Mouse (Mus musculus) kidney, adult 8-10 months (tissue): Measurements from ENCODE around the gene Elovl4.

ENCODE experiments used
- DNase-seq, 2 experiments: peaks; one replicate each; pipeline ENCODE4 v3.0.0; 2022

The Elovl4 gene

DNA sequence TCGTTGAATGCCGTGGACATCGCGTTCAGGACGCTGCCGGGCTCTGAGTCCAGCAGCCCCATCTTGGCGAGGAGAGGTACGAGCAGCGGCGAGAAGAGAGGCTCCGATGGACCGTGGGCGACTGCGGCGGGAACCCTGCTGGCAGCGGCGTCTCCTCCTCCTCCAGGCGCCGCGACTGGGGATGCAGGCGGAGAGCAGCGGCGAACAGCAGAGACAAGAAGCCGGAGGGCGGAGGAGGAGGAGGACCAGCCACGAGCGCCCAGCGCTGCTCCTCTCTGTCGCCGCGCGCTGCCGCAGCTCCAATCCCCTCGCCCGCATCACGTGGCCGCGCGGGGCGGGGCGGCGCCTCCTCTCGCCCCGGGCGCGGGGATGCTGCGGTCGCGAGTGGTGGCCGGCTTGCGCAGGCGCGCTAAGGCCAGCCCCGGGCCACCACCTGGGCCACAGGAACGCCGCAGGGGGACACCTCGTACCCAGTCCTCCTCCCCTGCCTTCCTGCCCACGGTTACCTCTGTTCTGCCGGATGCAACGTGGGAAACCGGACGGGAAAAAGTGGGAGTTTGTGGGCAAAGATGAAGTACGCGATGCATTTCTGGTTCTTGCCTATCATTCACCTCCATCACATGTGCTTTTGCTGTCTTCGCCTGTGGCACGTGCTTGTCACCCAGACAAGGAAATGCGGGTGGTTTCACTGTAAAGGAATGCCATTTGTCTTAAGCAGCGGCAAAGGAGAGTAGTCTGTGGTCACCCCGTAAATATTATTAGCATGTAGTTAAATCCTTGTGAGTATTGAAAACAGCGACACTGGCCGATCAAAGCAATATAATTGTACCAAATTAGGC lies at the start of gene Elovl4:
TSS of gene Elovl4 (minus strand) at position 301 of the 839 bp plus-strand sequence.
- DNase-seq, result peak in 1 of 2 experiments; percentile 5

- DNase-seq, result no peak
These were observed 46.4 kb upstream of the Elovl4 start for GRCm38 (mm10) chr9:83852464-83852863.

- DNase-seq, result no peak
These were observed 28.8 kb upstream of the Elovl4 start for GRCm38 (mm10) chr9:83834748-83835313.

- DNase-seq, result peak; percentile 83 to 88
These were observed 28.0 kb upstream of the Elovl4 start, which contains the start of gene Ttk for GRCm38 (mm10) chr9:83833811-83834747. Gene Ttk (plus strand): TSS chr9:83834689.

DNA sequence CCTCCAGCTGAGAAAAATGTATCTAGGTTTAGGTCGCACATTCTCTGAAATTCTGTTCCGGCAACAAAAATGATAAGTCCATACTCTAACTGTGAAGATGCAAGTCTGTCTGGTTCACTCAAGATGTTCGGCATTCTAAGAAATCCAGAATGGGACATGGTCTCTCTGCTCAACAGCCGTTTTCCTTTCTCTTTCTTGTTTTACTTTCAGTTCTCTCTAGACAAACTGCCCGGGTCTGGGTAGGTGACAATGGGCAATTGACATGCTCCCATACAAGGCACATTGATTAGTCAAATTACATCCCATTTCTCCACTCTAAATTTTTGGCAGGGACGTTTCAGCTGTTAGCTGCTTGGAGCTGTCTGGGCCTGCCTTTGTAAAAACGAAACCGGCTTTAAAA lies 25.1 kb upstream of the Elovl4 start:
- no peak for DNase-seq

DNA sequence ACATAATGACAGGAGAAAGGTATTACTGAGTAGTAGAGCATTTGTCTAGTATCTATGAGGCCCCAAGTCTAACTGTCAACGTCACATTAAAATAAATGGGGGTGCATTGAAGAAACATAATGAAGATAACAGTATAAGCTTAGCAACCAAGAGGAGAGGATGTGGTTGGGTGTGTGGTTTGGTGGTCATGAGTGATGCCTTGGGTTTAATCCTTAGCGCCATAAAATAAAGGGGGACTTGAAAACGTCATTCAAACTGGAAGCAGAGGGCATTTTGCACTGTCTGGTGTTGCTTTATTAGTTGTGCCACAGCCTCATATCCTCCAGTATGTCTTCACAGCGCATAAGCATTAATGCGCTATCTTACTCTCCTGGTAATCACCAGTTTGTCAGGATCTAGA lies 23.8 kb upstream of the Elovl4 start:
- no peak for DNase-seq

GRCm38 (mm10) chr9:83822925-83823324 lies 16.8 kb upstream of the Elovl4 start:
- DNase-seq, result no peak

DNA sequence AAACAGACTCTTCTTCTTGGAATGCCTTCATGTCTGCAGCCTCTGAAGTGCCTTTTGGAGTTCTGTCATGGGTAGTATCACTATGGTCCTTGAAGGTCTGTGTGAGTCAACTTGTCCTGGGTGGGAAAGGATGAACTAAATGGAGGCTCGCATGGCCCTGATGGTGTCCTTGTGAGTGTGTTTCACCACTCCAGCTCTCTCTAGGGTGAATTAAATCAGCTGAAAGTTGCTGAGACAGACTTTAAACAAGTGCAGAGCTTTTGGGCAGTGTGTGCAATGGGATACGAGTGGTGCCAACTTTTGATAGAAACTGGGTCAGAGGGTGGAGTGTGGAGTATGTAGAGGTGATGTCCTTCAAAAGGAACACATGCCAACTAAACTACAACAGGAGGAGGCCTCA lies 14.9 kb upstream of the Elovl4 start:
- no peak for DNase-seq

- no peak for DNase-seq
These were observed 13.1 kb upstream of the Elovl4 start for GRCm38 (mm10) chr9:83819188-83819587.

GRCm38 (mm10) chr9:83807562-83807961 lies 1.5 kb upstream of the Elovl4 start:
- peak in 1 of 2 experiments; percentile 56 for DNase-seq

- no peak for DNase-seq
These were observed 707 bp downstream of the Elovl4 start for GRCm38 (mm10) chr9:83805164-83805976.

DNA sequence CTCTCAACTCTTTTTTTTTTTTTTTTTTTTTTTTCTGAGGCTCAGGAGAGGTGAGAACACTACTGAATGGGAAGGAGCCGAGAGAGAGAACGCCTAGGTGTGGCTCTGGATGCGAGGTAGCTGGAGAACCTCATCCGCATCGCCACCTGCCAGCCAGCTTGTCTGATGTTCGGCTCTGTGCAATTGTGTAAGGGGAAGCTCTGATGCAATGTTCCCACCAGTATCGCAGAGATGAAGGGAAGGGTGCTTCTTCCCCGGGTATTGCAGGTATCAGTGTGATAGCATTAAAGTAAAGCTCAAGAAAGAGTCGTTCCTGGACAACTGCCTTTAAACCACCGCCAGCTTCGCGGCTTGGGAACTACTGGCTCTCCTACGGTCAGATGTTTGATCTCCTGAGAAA lies 1.7 kb downstream of the Elovl4 start:
- no peak for DNase-seq

DNA sequence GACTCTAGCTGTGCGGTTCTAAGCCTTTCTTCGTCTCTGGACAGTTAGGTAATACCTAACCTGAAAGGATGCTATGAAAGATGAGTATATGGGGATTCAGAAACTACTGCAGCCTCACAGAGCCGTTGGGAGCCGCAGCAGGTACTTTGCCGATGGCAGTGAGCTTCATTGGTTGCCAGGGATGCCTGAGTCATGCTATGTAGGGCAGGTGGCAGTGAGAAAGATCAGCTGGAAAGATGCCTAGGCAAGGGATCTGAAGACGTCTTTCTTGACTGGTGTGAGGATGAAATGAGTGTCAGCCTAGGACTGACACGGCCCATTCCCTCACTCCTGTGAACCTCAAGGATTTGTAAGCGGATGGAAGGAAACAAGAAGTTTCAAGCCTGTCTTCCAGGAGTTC lies 8.2 kb downstream of the Elovl4 start:
- no peak for DNase-seq

GRCm38 (mm10) chr9:83796875-83797274 lies 9.2 kb downstream of the Elovl4 start:
- no peak for DNase-seq

DNA sequence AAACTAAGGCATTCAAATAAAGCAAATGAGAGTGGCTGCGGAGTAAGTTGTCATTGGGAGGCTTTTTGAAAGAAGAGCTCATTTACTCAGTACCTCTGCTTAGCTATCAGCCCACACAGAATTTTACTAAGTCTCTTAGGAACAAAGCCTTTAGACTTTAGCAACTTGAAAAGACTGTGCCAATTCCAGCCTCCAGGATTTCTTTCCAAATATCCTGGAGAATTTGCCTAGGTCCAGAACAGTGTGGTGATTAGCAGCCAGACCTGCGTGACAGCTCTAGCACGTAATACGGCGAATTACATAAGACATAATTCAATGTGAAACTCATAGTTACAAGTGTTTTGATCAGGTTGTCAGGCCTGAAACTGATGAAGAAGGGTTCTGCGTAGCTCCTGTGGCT lies 16.8 kb downstream of the Elovl4 start:
- no peak for DNase-seq

DNA sequence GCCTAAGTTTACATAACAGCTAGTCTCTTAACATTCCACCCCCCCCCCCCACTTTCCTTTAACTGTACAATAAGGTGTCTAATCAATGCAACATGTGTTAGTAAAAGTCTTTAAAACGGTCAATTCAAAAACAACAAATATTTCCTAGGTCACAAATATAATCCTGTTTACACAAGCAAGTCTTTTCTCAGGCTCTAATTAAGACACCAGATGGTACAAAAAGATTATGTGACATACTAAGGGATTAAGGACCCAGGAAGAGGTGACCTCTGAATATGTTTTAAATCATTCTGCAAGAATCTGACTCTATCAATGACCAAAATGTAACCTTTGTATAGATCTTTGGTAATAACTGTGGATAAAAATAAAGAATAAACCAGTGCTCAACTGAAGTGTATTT lies 20.6 kb downstream of the Elovl4 start:
- no peak for DNase-seq

GRCm38 (mm10) chr9:83778317-83778960 lies 27.6 kb downstream of the Elovl4 start:
- no peak for DNase-seq

DNA sequence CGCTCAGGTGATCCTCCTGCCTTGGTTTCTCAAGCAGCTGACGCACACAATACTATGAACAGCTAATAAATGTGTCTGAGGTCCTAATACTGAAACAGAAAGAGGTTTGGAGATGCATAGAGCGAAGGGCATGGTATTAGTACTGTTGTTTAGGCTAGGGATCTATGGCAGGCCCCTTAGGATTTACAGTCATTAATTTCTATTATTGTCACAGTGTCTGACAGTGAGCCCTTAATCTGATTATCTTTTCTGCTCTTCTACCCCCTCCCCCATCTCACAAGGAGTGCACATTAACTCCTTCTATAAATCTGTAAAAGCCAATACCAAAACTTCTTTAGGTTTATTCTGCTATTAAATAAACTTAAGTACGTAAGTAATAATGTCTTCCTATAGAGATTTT lies 44.8 kb downstream of the Elovl4 start:
- no peak for DNase-seq

DNA sequence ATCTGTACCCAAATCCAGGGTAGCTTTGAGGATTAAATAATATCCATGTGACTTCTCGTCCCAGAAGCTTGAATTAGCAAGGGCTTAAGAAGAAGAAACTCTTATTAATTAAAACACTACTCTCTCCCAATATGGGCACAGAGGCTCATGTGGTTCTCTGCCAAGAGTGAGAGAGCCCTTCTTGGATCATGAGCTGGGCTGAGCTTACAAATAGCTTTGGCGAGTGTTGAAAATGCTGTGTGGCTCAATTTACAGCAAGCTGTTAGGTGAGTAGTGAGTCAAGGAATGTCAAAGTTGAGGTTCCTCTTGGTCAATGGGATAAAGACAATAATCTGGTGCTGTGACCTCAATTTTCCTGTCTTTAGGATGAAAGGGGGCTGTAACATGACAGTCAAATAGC lies 74.2 kb downstream of the Elovl4 start:
- no peak for DNase-seq

DNA sequence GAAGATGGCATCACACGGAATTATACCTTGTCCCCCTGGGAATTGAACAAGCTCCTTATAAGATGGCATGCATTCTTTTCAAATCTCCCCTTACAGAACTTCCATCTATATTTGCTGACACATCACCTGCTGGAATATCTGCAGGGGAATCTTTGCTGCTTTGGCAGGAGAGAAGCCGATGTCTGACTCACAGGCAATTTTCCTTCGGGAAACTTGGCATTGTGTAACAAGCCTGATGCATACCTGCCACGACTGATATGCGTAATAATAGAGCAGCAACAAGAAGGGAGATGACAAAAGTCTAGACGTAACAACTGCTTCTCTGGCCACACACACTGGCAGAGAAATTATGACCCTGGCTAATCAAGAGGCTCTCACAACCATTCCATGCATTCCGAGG lies 75.2 kb downstream of the Elovl4 start:
- no peak for DNase-seq
